Comparison of ENCODE assay signal across 19 mouse cellular contexts in the genomic region with DNA sequence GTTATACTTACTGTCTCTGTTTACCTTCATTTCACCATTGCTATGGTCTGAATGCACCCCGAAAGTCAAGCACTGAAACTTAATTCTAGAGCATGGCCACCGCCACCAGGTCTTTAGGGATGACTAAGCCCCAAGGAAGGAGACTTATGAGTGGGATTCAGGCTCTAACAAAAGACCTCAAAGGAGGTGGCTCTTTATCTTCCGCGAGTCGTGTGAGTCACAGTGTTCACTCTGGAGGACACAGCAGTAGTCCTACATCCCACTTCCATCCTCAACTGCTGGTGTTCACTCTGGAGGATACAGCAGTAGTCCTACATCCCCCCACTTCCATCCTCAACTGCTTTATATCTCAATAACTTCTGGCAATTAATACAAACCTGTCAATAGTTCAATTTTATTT.
"Had no signal": no experiment of that assay in that cellular context is flagged by ENCODE, and none has a peak within 500 bp of the region (broad histone marks: within the 10 kb centered on the region; RNA-seq: fewer than 3 reads in every experiment).

No protein-coding gene starts in this region.

- H3K36me3 ChIP-seq: midbrain, embryonic 10.5 days; midbrain, embryonic 12.5 days; neural tube, embryonic 13.5 days; neural tube, embryonic 15.5 days had no signal

- H3K4me2 ChIP-seq: lung, embryonic 14.5 days; midbrain, embryonic 12.5 days; neural tube, embryonic 13.5 days; neural tube, embryonic 15.5 days had no signal

- H3K4me3 ChIP-seq: midbrain, embryonic 10.5 days; midbrain, embryonic 12.5 days; myocyte; neural tube, embryonic 13.5 days; neural tube, embryonic 15.5 days had no signal

- H3K27ac ChIP-seq: liver, embryonic 14.5 days; midbrain, embryonic 10.5 days; midbrain, embryonic 12.5 days; neural tube, embryonic 13.5 days; neural tube, embryonic 15.5 days had no signal

- H3K4me1 ChIP-seq: midbrain, embryonic 10.5 days; midbrain, embryonic 12.5 days had no signal

- H3K9ac ChIP-seq: liver, embryonic 14.5 days; lung, embryonic 14.5 days; midbrain, embryonic 12.5 days; neural tube, embryonic 13.5 days; neural tube, embryonic 15.5 days had no signal

- DNase-seq: lung, adult 18-20 months; lung, embryonic 14.5 days; lung, postnatal 10 days; lung, postnatal 4 days; midbrain, embryonic 14.5 days; retina, postnatal 1 day; right cerebral cortex, postnatal 25 days; right cerebral cortex, postnatal 4 days; spleen, adult 18-20 months; thymus, adult 2 months; thymus, postnatal 25 days; thymus, postnatal 4 days had no signal

- H3K27me3 ChIP-seq: midbrain, embryonic 12.5 days; neural tube, embryonic 13.5 days; neural tube, embryonic 15.5 days had no signal

- H3K9me3 ChIP-seq: midbrain, embryonic 10.5 days; midbrain, embryonic 12.5 days; neural tube, embryonic 13.5 days; neural tube, embryonic 15.5 days had no signal

- ATAC-seq: midbrain, embryonic 16.5 days had no signal
